Comparison of ENCODE assay signal across 10 mouse cellular contexts in the genomic region with DNA sequence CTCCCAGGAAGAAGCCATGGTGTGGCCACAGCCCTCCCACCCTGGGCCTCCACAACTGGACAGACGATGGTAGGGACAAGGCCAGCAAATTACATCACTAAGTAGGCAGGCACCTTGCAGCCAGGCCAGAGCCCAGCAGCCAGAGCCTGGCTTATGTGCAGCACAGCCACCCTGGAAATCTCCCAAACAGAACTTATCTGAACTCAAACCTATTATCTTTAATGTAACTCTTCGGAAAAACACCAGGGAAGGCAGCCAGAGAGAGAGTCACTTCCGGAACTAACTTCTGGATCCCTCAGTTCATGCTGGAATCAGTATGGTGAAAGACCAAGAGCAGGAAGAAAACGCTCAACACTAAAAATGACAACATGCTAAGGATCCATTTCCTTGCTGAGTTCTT. TPM values are rescaled to one million over a fixed set of nuclear protein-coding genes. Genes with fewer than 3 reads are reported as not detected.
DNase-seq lines count a peak whose midpoint lies in the region; ATAC-seq lines count a peak whose summit lies in the region.
"Had no signal": no experiment of that assay in that cellular context is flagged by ENCODE, and none has a peak within 500 bp of the region (broad histone marks: within the 10 kb centered on the region; RNA-seq: fewer than 3 reads in every experiment).

No protein-coding gene starts in this region.

- no peak for DNase-seq in kidney, adult 8-10 months
- peak; percentile 57 for DNase-seq in adrenal gland, postnatal 14 days
- no peak for DNase-seq in thymus, postnatal 10 days (ENCODE audit: low spot score in 2 of 2)
- DNase-seq: thymus, adult 18-20 months had no signal

- H3K36me3 ChIP-seq in kidney, embryonic 15.5 days, result 0 out of 2 replicates have a peak, but pooled peaks cover 5% of the 10 kb centered on the region
- H3K36me3 ChIP-seq in heart, embryonic 16.5 days (ENCODE audit: control insufficient read depth, insufficient read depth), result no peaks in the 10 kb centered on the region
- peaks cover 6% of the 10 kb centered on the region; the same call in 1 of the 2 replicates for H3K36me3 ChIP-seq in lung, embryonic 16.5 days (ENCODE audit: control insufficient read depth, insufficient read depth, low read length)

- H3K4me3 ChIP-seq in kidney, embryonic 15.5 days (replicated peaks), result no peak overlapping the region
- H3K4me3 ChIP-seq in heart, embryonic 16.5 days (ENCODE audit: low read length), result no peak overlapping the region
- no peak overlapping the region for H3K4me3 ChIP-seq in lung, embryonic 16.5 days (ENCODE audit: low read length)
- H3K4me3 ChIP-seq: layer of hippocampus, adult 2 months had no signal

- peak overlapping the region; percentile 67 for H3K27ac ChIP-seq in kidney, embryonic 15.5 days
- peak overlapping the region; percentile 60 for H3K27ac ChIP-seq in heart, embryonic 16.5 days (ENCODE audit: low read length)
- H3K27ac ChIP-seq in lung, embryonic 16.5 days (ENCODE audit: low read length), result peak overlapping the region; percentile 60
- H3K27ac ChIP-seq: layer of hippocampus, adult 2 months had no signal

- no peak overlapping the region for H3K9ac ChIP-seq in kidney, embryonic 15.5 days
- no peak overlapping the region for H3K9ac ChIP-seq in heart, embryonic 16.5 days (ENCODE audit: low read length)
- H3K9ac ChIP-seq in lung, embryonic 16.5 days (ENCODE audit: low read length), result no peak overlapping the region

- no peaks in the 10 kb centered on the region for H3K27me3 ChIP-seq in kidney, embryonic 15.5 days
- H3K27me3 ChIP-seq in heart, embryonic 16.5 days (ENCODE audit: control insufficient read depth, insufficient read depth, low read length), result no peaks in the 10 kb centered on the region
- H3K27me3 ChIP-seq in lung, embryonic 16.5 days (ENCODE audit: control insufficient read depth, insufficient read depth, low read depth, low read length), result no peaks in the 10 kb centered on the region

- no peak overlapping the region for H3K4me2 ChIP-seq in kidney, embryonic 15.5 days
- no peak overlapping the region for H3K4me2 ChIP-seq in heart, embryonic 16.5 days (ENCODE audit: low read depth, low read length)
- H3K4me2 ChIP-seq in lung, embryonic 16.5 days (ENCODE audit: low read depth, low read length), result no peak overlapping the region

- peaks cover 45% of the 10 kb centered on the region for H3K4me1 ChIP-seq in kidney, embryonic 15.5 days
- H3K4me1 ChIP-seq in heart, embryonic 16.5 days (ENCODE audit: control insufficient read depth, insufficient read depth, low read length), result peaks cover 8% of the 10 kb centered on the region
- peaks cover 36% of the 10 kb centered on the region for H3K4me1 ChIP-seq in lung, embryonic 16.5 days (replicated peaks; ENCODE audit: control insufficient read depth, insufficient read depth, low read length)

- H3K9me3 ChIP-seq in kidney, embryonic 15.5 days (replicated peaks), result no peaks in the 10 kb centered on the region
- no peaks in the 10 kb centered on the region for H3K9me3 ChIP-seq in heart, embryonic 16.5 days (replicated peaks; ENCODE audit: control insufficient read depth, low read length)
- H3K9me3 ChIP-seq in lung, embryonic 16.5 days (ENCODE audit: control insufficient read depth, low read length), result no peaks in the 10 kb centered on the region

- ATAC-seq in kidney, embryonic 15.5 days (replicated peaks; ENCODE audit: low FRiP score), result no peak
- peak; percentile 47 for ATAC-seq in heart, embryonic 16.5 days (replicated peaks; ENCODE audit: extremely low read depth, insufficient read depth, low FRiP score)
- peak; percentile 27; the same call in 1 of the 2 replicates for ATAC-seq in lung, embryonic 16.5 days (ENCODE audit: low read depth)
- no peak for ATAC-seq in megakaryocyte progenitor cell, adult 5-6 weeks (replicated peaks; ENCODE audit: poor library complexity)
- no peak for ATAC-seq in megakaryocyte, adult 5-6 weeks (ENCODE audit: poor library complexity, severe bottlenecking)

- 66% methylated on average over 4 of the region's 4 CpGs for WGBS in kidney, embryonic 15.5 days
- WGBS in heart, embryonic 16.5 days, result 33% methylated on average over 4 of the region's 4 CpGs
- 35% methylated on average over 4 of the region's 4 CpGs for WGBS in lung, embryonic 16.5 days

RNA-seq across cellular contexts. Expression of a gene that starts 45.1 kb away (rescaled TPM):
- 7.1 and 8.3 TPM in 2 replicates for polyA plus RNA-seq in kidney, embryonic 15.5 days (2015; fragmentation: Nextera tagmentation; extraction: Ambion mirVana)
- total RNA-seq in adrenal gland, postnatal 14 days (2021), result 21.7 and 28.3 TPM in 2 replicates
- polyA plus RNA-seq in heart, embryonic 16.5 days (2015; fragmentation: Nextera tagmentation; extraction: Ambion mirVana), result 2.6 and 3.8 TPM in 2 replicates
- 8.6 and 8.7 TPM in 2 replicates for polyA plus RNA-seq in lung, embryonic 16.5 days (2015; fragmentation: Nextera tagmentation; extraction: Ambion mirVana)
- total RNA-seq in megakaryocyte progenitor cell, adult 5-6 weeks (2015), result 4.8 and 7.5 TPM in 2 replicates
- total RNA-seq in megakaryocyte progenitor cell, adult 5-6 weeks (2017), result 5.7 and 9.2 TPM in 2 replicates
- total RNA-seq in megakaryocyte, adult 5-6 weeks (2015), result 5.9 and 8.0 TPM in 2 replicates
- total RNA-seq in megakaryocyte, adult 5-6 weeks (2017), result 11.0 and 11.5 TPM in 2 replicates

Comparison
In these comparisons a context has a peak if more than half of its experiments do, and no peak if none do; other contexts are left out.
1. ATAC-seq: peak in heart, embryonic 16.5 days (single experiment) and lung, embryonic 16.5 days (single experiment); none in kidney, embryonic 15.5 days (single experiment), megakaryocyte progenitor cell, adult 5-6 weeks (single experiment) and megakaryocyte, adult 5-6 weeks (single experiment).
2. Peak in every context shown above with its lines, with median percentiles within 50 percentile points of each other: H3K27ac ChIP-seq.